Mouse (Mus musculus) right cerebral cortex, postnatal 10 days (tissue): ENCODE results near the gene Sh3tc1.
A peak's percentile ranks its signal among the peaks of the same experiment; 100 is the strongest.

Source experiments
- DNase-seq, 2 experiments: peaks; one replicate each; pipeline ENCODE4 v3.0.0; 2021; ENCODE audit warnings: low spot score in 2 of 2

The Sh3tc1 gene

DNA sequence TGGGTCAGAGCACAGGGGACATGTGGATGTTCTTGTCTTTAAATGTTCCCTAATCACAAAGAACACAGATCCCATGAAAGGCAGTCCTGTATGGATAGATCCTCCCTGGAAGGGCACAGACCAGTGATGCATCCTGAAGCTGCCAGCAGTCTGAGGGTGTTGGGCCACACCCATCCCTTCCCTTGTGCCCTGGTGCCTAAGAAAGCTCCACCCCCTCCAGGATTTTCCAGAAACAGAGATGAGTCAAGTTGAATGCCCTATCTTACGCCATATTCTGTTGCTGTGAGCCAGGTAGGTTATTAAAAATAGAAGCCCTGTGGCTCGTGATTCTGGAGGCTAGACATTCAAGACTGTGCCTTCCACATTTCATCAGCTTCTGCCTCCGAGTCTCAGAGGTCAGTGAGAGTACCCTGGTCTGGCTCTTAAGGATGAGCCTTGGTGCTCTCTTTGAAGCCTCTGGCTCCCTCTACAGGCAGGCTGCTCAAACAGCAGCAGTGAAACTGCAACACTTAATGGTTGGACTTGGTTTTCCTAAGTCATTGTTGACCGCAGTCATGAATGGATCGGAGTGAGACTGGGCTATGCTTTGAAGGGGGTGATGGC lies 15.4 kb upstream of the Sh3tc1 start:
- peak; percentile 57 to 70 for DNase-seq

GRCm38 (mm10) chr5:35751016-35751415 lies 11.2 kb upstream of the Sh3tc1 start:
- DNase-seq, result no peak

DNA sequence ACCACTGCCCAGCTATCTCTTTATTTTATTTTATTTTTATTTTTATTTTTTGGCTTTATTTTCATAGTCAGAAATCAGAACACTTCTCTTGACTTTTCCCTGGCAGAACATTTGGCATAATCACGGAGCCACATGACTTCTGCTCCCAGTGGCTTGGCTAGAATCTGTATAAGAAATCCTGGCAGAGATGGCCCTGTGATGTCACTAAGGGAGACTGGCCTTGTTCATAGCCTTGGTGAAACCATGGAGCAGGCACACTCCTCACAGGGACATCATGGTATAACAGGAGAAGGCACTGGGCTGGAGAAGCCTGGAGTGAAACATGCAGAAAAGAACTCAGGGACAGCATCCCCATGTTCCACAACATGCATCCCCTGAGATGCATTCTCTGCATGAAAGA lies 10.2 kb upstream of the Sh3tc1 start:
- no peak for DNase-seq

- DNase-seq, result no peak
Observed at GRCm38 (mm10) chr5:35749416-35749815, 9.6 kb upstream of the Sh3tc1 start.

DNA sequence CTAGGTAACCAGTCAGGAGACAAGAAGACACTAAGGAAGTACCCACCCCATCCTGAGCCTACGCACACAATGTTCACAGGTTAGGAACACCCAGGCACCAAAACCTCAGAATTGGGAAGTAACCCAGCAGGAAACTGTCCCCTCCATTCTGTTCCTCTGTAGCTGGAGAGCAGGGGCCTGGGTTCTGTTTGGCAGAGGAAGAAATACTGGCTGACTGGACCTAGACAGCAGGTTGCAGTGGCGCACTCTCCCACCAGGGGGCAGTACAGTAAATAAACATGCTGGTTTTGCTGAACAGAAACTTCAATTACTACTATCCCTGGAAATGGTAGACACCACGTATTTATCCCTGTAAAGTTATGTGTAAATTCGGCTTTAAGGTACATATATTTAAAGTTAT lies 7.1 kb upstream of the Sh3tc1 start:
- peak; percentile 65 to 85 for DNase-seq

GRCm38 (mm10) chr5:35745406-35745805 lies 5.6 kb upstream of the Sh3tc1 start:
- no peak for DNase-seq

GRCm38 (mm10) chr5:35743990-35744722 lies 4.4 kb upstream of the Sh3tc1 start:
- DNase-seq, result no peak

GRCm38 (mm10) chr5:35743238-35743951 lies 3.6 kb upstream of the Sh3tc1 start:
- no peak for DNase-seq

- no peak for DNase-seq
Observed at GRCm38 (mm10) chr5:35741225-35741820, 1.5 kb upstream of the Sh3tc1 start.

DNA sequence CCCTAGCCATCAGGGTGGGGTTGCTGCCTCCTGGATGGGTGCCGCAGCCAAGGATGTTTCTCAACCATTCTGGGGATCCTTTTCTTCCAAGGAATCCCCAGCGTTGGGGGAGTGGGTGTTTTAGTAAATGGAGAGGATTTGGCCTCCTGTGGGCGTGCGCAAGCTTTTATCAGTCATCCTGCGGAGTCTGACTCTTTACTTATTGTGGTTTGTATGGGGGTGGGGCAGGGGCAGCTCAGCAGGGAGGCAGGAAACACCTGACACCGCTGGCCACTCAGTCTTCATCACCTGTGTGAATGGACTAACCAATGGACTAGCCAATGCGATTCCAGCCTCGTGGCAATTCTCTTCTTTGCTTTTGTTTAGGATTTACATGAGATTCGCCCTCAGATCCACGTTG lies 929 bp upstream of the Sh3tc1 start:
- no peak for DNase-seq

DNA sequence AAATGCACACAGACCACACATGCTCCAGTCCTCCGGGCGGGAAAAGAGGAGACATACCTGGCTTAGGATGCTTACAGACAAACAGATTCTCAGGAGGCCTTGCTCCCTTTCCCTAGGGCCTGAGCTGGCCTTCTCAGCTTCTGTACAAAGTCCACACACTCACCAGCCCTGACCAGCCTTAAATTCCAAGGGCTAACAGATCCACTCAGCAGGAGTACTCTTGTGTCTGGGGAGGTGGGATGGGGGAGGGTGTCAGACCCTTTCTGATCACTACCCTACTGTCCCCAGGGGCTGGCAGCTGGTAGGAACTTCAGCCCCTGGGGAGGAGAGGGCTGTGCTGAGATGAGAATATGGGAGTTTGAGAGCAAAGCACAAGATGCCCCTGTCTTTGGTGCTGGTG lies 782 bp downstream of the Sh3tc1 start:
- no peak for DNase-seq

DNA sequence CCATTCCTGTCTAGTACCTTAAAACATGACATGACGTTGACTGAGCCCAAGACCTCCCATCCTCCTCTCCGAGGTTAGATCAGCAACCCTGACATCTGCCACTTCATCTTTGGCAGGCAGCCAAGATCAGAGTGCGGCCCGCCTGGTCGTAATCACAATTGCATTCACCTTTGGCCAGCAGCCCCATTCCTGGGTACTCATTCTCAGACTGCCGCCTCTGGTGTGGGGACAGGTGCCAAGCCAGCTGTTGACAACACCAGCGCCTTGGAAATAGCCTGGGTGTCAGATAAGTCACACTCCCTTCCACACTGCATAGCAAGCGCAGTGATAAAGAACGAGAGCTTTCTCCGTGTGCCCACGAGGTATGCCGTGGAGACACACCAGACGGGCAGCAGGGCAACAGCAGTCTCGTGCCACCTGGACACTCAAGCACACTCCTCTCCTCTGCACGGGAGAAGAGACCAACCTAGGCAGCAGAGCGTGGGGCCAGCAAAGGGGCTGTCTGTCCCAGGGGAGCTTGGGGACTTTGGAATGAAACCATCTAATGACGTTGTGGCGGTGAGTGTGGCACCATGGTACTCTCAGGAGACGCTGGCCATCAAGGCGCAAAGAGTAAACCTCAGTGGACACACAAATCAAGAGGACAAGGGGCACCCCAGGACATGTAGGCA lies 2.4 kb downstream of the Sh3tc1 start:
- no peak for DNase-seq

DNA sequence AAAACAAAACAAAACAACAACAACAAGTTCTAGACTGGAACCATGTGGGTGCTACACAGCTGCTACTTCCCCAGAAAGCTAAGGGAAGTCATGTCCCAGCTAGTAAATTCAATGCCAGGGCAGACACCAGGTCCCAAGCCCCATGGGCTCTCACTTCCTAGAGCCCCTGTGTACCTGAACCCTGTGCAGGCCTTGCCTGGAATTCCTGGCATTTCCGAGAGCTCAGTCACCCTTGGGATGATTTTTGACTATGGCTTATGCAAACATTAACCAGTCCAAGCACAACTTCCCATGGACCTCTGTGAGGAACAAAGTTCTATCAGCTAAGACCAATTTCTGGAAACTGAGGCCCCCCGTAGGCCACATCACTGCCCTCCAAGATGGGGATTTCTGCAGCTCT lies 6.3 kb downstream of the Sh3tc1 start:
- no peak for DNase-seq

GRCm38 (mm10) chr5:35731006-35731405 lies 8.8 kb downstream of the Sh3tc1 start:
- no peak for DNase-seq

DNA sequence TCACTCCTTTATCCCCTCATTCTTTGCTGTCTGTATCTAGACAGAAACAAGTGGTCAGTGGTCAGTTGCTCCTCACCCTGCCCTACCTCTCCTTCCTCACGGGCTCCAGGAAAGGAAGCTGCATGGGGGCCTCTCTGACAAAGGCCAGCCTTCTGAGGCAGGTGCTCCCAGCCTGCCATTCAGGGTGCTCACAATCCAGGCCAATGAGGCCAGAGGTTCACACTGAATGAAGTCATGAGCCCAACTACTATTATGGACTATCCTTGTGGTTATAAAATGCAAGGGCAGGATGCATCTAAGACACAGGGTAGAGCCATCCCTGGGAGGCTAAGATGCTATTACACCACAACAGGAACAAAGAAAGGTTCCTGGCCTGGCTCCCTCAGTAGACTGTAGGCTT lies 9.2 kb downstream of the Sh3tc1 start:
- no peak for DNase-seq

- DNase-seq, result peak; percentile 46 to 63
Observed at GRCm38 (mm10) chr5:35729844-35730243, 9.9 kb downstream of the Sh3tc1 start.

DNA sequence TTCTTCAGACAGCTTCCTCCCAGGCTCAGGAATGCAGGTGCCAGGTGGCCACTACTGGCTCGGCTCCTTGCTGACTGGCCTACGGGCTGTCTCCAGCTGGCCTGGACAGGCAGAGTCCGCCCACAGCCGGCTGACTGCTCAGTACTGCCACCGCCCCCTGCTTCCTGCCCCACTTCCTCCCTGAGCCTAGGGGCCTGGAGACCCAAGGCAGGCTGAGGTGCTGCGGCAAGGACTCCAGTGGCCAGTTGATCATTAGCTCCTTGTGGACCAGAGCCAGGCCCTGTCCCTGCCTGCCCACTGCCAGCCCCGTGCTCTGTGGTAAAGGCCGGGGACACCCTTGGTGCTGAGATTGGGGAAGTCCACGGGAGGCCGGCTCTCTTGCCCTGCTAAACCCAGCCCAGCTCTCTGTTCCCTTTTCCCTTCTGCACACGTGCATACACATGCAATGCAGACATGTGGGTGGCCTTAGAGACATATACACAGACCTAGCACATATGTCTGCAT lies 10.8 kb downstream of the Sh3tc1 start:
- peak; percentile 68 to 80 for DNase-seq

- DNase-seq, result no peak
Observed at GRCm38 (mm10) chr5:35728344-35728956, 11.3 kb downstream of the Sh3tc1 start.

DNA sequence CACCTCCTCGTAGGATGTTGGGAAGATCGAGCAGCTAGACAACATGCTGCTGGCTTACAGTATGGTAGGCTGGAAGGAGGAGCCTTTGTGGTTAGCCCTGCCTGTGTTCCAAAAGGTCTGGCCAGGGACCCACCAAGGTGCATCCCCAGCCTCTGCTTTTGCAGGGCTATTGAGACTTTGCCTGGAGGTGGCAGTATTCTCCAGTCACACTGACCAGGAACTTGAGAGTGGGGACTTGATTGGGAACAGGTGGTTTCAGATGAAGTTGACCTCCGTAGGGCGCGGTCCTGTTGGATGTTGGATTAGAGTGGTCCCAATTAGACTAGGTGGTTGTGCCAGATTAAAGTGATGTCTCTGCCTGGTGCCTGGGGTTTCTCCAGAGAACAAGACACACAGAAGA lies 12.3 kb downstream of the Sh3tc1 start:
- no peak for DNase-seq

- DNase-seq, result no peak
Observed at GRCm38 (mm10) chr5:35725840-35726239, 13.9 kb downstream of the Sh3tc1 start.

DNA sequence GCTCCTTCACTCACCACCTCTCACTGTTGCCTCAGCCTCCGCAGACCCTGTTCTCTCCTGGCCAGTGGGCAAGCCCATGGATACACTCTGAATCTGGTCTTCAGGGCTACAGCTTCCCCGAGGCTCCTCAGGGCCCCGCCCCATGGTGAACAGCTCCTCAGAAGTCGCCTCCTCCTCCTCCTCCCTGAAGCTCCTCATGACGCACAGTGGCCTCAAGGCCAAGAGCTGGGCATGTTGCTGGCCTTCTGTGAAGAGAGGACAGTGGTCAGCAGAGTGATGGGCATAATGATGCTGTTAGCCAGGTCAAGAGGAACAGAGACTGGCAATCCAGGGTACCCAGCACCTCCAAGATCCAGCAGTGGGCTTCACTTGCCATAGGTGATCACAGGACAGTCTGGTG lies 15.9 kb downstream of the Sh3tc1 start:
- no peak for DNase-seq
